Mouse (Mus musculus) megakaryocyte, embryonic 14.5 days (primary cell): ENCODE results near the gene Catsper2.

Source experiments
- FLI1 ChIP-seq: IDR thresholded peaks from 2 replicates; pipeline ENCODE4 v1.6.1; 2012; ENCODE audit warnings: low read length, inconsistent platforms, mixed read lengths
- GATA1 ChIP-seq: IDR thresholded peaks from 3 replicates; pipeline ENCODE4 v1.6.1; 2012; ENCODE audit warnings: mixed read lengths, low read length, inconsistent platforms, borderline replicate concordance

GRCm38 (mm10) chr2:121450093-121450492 lies 36.5 kb upstream of the Catsper2 start:
- TF ChIP-seq GATA1 (no peak), FLI1 (no peak)
